Mouse (Mus musculus): ENCODE measurements around the gene Ankdd1b. TPM values are rescaled to one million over a fixed set of nuclear protein-coding genes. Genes with fewer than 3 reads are reported as not detected.

Ankdd1b gene
- total RNA-seq, 1 experiment from 2014 or later, result 1.2 TPM

GRCm38 (mm10) chr13:96454288-96454687 is 16.7 kb downstream of the Ankdd1b start:
- peak; percentile 29 for DNase-seq

GRCm38 (mm10) chr13:96452621-96453020 is 18.4 kb downstream of the Ankdd1b start:
- no peak for DNase-seq

GRCm38 (mm10) chr13:96451386-96452140 is 19.4 kb downstream of the Ankdd1b start:
- no peak for DNase-seq

GRCm38 (mm10) chr13:96450869-96451268 is 20.1 kb downstream of the Ankdd1b start:
- DNase-seq, result no peak

GRCm38 (mm10) chr13:96450205-96450856 is 20.7 kb downstream of the Ankdd1b start:
- no peak for DNase-seq

- DNase-seq, result no peak
Observed at GRCm38 (mm10) chr13:96440436-96440835, 30.6 kb downstream of the Ankdd1b start.

- no peak for DNase-seq
Observed at GRCm38 (mm10) chr13:96436921-96437320, 34.1 kb downstream of the Ankdd1b start.

GRCm38 (mm10) chr13:96435793-96436192 is 35.2 kb downstream of the Ankdd1b start:
- DNase-seq, result no peak

GRCm38 (mm10) chr13:96434899-96435331 is 36.1 kb downstream of the Ankdd1b start:
- no peak for DNase-seq

GRCm38 (mm10) chr13:96433648-96434190 is 37.3 kb downstream of the Ankdd1b start:
- DNase-seq, result no peak

GRCm38 (mm10) chr13:96433041-96433440 is 38.0 kb downstream of the Ankdd1b start:
- DNase-seq, result no peak

- no peak for DNase-seq
Observed at GRCm38 (mm10) chr13:96432376-96432811, 38.6 kb downstream of the Ankdd1b start.

GRCm38 (mm10) chr13:96431595-96432156 is 39.3 kb downstream of the Ankdd1b start:
- DNase-seq, result peak; percentile 91

- no peak for DNase-seq
Observed at GRCm38 (mm10) chr13:96428531-96428930, 42.5 kb downstream of the Ankdd1b start.

GRCm38 (mm10) chr13:96426044-96426443 is 45.0 kb downstream of the Ankdd1b start:
- no peak for DNase-seq

- DNase-seq, result no peak
Observed at GRCm38 (mm10) chr13:96424496-96425274, 46.3 kb downstream of the Ankdd1b start.

- DNase-seq, result no peak
Observed at GRCm38 (mm10) chr13:96421230-96421629, 49.8 kb downstream of the Ankdd1b start.

- DNase-seq, result no peak
Observed at GRCm38 (mm10) chr13:96418487-96418886, 52.5 kb downstream of the Ankdd1b start.

- no peak for DNase-seq
Observed at GRCm38 (mm10) chr13:96417261-96417813, 53.7 kb downstream of the Ankdd1b start.

- DNase-seq, result no peak
Observed at GRCm38 (mm10) chr13:96416380-96416779, 54.6 kb downstream of the Ankdd1b start.

GRCm38 (mm10) chr13:96414384-96414783 is 56.6 kb downstream of the Ankdd1b start:
- no peak for DNase-seq

- DNase-seq, result no peak
Observed at GRCm38 (mm10) chr13:96408786-96409185, 62.2 kb downstream of the Ankdd1b start.
